Mouse (Mus musculus) regulatory T cell (primary cell): Measurements from ENCODE around the gene Olfr688.

ENCODE experiments used
- in situ Hi-C: fragments of 300-600 bp; cut with MboI, MseI; formaldehyde crosslinking; loops from one replicate; pipeline ENCODE4 v1.15.1; 2025; ENCODE audit warnings: high pct_unique_total_duplicates

Olfr688 gene

DNA sequence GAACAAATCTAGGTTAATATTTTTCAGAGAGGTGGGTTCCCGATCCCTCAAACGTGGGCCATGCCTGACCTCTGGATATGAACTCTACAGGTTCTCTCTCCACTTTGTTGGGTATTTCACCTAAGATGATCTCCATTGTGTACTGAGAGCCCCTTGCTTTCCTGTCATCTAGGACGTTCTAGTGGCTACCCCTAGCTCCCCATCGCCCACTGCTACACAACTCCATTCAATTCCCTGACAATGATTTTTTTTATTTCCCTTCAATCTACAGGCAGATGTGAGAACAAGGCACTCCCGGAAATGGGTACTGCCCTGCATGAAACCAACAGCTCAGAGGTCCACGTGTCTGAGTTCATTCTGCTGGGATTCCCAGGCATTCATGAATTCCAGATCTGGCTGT, at the start of gene Olfr688:
Gene Olfr688, plus strand, starts transcription at position 301 of the 400 bp plus-strand sequence.
- in situ Hi-C loops, result no loop called here

DNA sequence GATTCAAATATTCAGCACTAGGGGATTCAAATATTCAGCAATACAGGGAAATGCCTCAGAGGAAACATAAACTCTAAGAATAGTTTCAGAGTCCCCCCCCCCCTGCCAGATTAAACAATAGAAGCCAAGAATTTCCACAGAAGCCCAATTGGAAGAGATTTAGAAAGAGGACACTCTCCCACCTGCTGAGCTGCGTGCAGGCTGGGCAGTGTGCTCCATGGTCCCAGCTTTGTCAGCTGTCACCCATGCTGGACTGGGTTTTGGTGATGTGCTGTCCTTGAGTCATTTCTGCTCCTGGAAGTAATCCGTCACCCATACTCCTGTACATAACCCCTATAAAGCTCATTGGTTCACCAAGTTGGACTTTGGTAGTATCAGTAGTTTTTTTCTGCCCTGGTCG, 40.2 kb upstream of the Olfr688 start:
- in situ Hi-C loops, result no loop called here

DNA sequence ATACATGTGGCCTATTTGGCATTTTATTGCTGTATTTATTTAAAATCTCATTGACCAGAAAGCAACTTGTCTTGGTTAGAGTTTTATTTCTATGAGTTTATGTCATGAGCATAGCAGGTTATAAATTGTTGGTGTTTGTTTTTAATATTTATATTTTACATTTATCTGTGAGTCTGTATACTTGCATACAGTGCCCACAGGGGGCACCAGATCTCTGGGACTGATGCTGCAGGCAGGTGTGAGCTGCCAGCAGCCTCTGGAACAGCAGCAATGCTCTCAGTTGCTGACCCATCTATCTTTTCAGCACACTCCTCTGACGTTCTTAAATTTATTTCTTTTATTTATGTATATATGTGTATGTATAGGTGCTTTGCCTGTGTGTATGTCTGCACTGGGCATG, 39.7 kb upstream of the Olfr688 start:
- in situ Hi-C loops, result no loop called here

DNA sequence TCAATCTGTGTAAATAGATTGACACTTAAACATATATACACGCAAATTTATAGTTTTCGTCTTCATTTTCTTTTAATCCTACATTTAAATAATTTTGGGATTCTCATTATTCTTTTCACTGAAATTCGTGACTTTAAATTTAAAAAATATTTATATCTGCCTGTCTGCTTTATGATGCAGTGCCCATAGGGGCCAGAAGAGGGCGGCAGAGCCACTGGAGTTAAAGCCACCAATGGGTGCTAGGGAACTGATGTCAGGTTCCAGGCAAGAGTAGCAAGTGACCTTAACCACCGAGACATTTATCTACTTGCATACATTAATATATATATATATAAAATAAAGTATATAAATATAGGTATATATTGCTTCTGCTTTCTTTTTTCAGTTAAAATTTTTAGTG, 31.2 kb upstream of the Olfr688 start:
- in situ Hi-C loops, result loop anchor here (25.0 kb wide), 1 partner anchor 256 kb away; no protein-coding TSS in a partner anchor

DNA sequence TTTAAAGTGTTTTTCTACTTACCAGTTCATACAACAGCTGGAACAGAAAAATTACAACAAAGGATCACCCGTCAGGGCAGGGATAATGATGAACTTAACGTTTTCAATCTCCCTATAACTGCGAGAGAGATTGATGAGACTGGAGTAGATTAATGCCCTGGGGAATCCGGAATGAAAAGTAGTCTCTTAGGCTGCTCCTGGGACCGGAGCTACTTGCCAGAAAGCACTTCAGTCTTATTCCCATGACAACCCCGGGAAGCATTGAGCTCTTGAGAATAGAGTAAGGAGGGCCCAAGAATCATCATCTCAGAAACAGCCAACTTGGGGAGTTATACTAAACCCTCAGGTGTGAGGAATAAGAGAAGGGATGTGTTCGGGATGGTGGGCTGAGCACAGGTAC, 15.5 kb upstream of the Olfr688 start:
- in situ Hi-C loops, result loop anchor here (25.0 kb wide), 1 partner anchor 240 kb away; no protein-coding TSS in a partner anchor

DNA sequence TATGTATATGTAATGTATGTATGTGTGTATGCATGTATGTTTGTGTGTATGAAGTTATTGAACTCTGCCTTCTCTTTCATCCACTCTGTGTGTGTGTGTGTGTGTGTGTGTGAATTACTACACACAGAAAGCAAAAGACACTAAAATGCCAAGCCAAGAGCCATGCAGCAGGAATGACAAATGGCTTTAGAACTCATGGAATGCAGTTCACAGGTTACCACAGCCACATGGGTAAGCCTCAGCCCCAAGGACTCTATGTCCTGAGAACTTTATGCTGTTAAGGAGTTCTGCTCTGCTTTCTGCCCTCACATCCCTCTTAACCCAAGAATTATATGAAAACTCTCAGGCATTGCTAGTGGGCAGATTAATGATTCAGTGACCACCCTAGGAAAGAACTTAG, 2.2 kb downstream of the Olfr688 start:
- in situ Hi-C loops, result no loop called here

DNA sequence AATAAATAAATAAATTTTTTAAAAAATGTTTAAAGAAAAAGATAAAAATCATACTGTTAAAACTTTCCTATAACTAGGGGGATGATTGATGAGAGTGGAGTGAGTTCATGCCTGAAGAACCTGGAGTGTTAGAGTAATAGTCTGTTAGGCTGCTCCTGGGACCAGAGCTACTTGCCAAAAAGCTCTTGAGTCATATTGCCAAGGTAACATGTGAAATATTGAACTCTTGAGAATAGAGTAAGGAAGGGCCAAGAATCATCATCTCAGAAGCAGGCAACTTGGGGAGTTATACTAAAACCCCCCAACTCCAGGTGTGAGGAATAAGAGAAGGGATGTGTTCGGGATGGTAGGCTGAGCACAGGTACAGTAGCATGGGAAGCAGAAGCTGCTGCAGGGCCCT, 23.0 kb downstream of the Olfr688 start, which contains the start of gene Olfr689:
Gene Olfr689, plus strand, starts transcription at position 301 of the 400 bp plus-strand sequence.
- in situ Hi-C loops, result loop anchor here (10.0 kb wide), 1 partner anchor 1406 kb away; the partner anchor contains the start of gene Olfr65

DNA sequence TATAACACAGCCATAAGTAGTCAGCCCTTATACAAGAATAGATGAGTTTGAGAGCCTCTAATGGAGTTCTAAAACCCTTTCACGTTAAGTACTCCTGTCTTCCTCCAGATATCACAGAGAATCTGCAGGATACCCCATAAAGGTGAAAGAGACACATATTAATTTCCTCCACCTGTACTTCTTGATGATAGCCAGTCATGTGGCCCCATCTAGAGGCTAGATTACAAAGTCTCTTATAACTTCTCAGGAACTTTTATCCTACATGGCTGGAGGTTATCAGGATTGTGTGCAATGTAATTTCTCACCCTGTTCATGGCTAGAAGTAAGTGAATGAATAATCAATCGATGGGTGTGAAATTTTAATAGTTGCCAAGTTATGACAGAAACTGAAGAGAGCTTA, 37.4 kb downstream of the Olfr688 start:
- in situ Hi-C loops, result loop anchor here (10.0 kb wide), 1 partner anchor 1429 kb away; the partner anchor contains the start of gene Olfr698

DNA sequence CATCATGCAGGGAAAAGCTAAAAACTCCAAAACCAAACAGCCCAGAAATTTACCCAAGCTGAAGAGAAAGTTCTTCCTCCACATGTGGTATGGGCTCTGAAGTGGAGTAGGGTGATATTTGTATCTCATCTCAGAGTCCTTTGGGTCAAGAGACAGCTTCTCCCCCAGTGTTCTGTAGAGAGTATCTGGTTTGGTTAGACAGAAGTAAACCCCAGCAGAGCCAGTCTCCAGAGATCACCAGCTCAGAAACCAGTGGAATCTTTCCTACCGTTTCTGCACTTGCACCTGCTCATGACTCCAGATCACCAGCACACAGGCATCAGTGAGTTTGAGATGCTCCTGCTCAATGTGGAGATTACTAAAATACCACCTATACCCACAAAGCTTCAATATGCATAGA, 46.1 kb downstream of the Olfr688 start, which contains the start of gene Olfr690:
Gene Olfr690, minus strand, starts transcription at position 101 of the 400 bp plus-strand sequence.
- in situ Hi-C loops, result no loop called here
